Mouse (Mus musculus): ENCODE measurements around the gene Fkbp7. TPM values are rescaled to one million over a fixed set of nuclear protein-coding genes. Genes with fewer than 3 reads are reported as not detected.

Fkbp7 gene
- polyA plus RNA-seq, 1 experiment, result 9.6 TPM

DNA sequence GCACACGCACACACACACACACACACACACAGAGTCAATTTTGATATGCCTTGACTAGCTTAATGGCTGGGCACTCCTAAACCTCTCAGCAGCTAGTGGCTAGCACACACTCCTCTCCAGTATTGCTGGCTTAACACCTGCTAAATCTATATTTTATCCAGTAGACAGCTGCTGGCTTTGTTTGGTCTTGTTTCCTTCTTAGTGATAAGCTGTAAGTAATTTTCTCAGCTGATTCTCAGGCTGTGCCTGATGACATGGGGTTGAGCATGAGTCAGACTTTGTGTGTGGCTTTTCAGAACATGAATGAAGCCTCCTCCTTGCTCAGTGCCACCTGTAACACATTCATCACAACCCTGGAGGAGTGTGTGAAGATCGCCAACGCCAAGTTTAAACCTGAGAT is 14.1 kb upstream of the Fkbp7 start:
- TF ChIP-seq POLR2A (IDR thresholded peaks at IDR 0.05; ENCODE audit: borderline replicate concordance, extremely low read depth, insufficient read depth, insufficient read length, poor library complexity, severe bottlenecking) (no peak), CTCF (IDR thresholded peaks at IDR 0.05; ENCODE audit: borderline replicate concordance, extremely low read depth, insufficient read depth, insufficient read length) (no peak)
- no peak for DNase-seq (ENCODE audit: low read depth)

DNA sequence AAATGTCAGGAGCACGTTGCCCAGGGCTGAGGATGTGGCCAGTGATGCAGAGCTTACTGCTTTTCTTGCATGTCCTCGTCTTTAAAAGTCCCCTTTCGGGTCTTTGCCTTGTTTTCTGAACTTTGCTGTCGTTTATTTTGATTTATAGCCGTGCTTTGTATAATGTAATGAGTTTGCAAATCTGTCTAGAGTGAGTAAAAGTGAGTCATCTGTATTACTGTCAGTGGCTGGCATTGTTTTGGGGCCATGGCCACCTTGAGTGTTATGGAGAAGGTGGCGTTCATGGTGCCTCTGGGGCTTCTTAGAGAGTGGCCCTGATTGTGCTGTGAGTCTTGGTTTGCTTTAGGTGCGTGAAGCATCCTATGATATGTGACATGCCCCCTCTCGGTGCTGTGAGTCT is 9.4 kb upstream of the Fkbp7 start:
- no peak for DNase-seq (ENCODE audit: low read depth)

DNA sequence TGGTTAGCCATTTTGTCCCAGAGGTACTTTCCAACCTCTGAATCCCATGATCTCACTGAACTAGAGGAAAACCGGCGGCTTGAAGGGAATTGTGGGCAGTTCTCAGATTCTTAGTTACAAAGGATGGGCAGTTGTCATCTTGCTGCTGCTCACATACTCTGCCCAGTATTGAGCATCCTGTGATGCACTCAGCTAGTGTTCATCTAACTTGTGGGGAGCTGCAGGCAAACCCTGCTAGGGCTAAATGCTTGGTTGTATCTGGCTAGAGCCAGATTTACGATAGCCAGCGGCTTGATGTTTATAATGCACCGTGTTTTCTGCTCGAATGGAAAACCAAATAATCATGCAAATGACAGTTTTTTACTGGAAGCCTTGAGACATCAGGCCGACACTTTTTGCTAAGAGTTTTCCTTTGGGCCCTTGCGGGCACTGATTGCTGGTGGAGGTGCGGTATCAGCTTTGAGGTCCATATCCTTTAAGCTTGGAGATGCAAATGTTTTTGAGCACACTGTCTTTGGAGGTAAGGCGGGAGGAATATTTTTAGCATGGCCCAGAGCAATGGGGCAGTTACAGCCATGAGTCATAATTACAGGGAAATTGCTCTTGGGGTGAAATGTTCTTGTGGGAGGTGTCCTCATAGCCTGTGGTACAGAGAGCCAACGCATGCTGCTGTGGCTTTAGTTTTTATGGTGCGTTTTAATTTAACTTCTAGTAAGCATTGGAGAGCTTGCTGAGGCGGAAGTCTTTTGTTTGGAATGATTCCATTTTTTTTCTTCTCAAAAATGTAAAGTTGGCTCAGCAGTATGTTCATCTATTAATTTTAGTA is 3.7 kb upstream of the Fkbp7 start:
- peak; percentile 20 for DNase-seq (ENCODE audit: low read depth)
- TF ChIP-seq POLR2A (IDR thresholded peaks at IDR 0.05; ENCODE audit: borderline replicate concordance, extremely low read depth, insufficient read depth, insufficient read length, poor library complexity, severe bottlenecking), result no peak
- no peak for TF ChIP-seq CTCF (IDR thresholded peaks at IDR 0.05; ENCODE audit: borderline replicate concordance, extremely low read depth, insufficient read depth, insufficient read length)

More for the DNA sequence above, 9.4 kb upstream of the Fkbp7 start:
- TF ChIP-seq POLR2A (IDR thresholded peaks at IDR 0.05; ENCODE audit: borderline replicate concordance, extremely low read depth, insufficient read depth, insufficient read length, poor library complexity, severe bottlenecking) (no peak), CTCF (IDR thresholded peaks at IDR 0.05; ENCODE audit: borderline replicate concordance, extremely low read depth, insufficient read depth, insufficient read length) (no peak)

DNA sequence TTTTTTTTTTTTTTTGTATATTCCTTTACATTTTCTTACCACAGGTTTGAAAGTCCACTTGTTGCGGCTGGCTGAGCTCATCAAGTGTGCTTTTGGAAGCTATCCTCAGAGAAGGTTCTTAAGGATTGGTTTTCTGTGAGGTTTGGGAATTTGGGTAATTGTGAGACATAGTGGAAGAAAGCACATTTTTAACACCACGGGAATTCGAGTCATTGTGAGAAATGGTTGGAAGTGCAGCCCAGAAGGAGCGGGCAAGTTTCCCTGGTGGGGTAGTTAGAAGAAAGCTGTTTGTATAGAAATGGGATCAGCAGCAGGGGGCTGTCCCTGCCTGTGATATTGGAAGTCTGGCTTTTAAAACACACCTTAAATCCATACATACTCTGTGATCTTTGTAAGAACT is 3.0 kb upstream of the Fkbp7 start:
- peak; percentile 24 for DNase-seq (ENCODE audit: low read depth)

DNA sequence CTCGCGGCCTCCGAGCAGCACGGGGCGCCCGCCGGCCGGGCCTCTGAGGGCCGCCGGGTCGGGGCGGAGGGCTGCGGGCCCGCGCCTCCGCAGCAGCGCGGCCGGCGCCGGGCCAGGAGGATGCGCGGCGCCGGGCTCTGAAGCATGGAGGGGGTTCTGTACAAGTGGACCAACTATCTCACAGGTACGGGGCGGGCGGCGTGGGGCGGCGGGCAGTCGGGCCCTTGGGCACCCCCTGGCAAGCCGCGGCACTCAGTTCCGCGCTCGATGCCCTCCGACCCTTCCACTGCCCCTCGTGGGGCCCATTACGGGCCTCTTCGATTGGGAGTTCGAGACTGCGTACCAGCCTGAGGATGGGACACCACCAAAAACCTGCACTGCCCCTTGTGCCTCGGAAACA is 2.5 kb upstream of the Fkbp7 start:
- TF ChIP-seq CTCF (IDR thresholded peaks at IDR 0.05; ENCODE audit: borderline replicate concordance, extremely low read depth, insufficient read depth, insufficient read length), result no peak
- TF ChIP-seq POLR2A (IDR thresholded peaks at IDR 0.05; ENCODE audit: borderline replicate concordance, extremely low read depth, insufficient read depth, insufficient read length, poor library complexity, severe bottlenecking), result no peak
- peak; percentile 30 for DNase-seq (ENCODE audit: low read depth)

More for the DNA sequence above, 3.0 kb upstream of the Fkbp7 start:
- TF ChIP-seq POLR2A (IDR thresholded peaks at IDR 0.05; ENCODE audit: borderline replicate concordance, extremely low read depth, insufficient read depth, insufficient read length, poor library complexity, severe bottlenecking) (no peak), CTCF (IDR thresholded peaks at IDR 0.05; ENCODE audit: borderline replicate concordance, extremely low read depth, insufficient read depth, insufficient read length) (no peak)

DNA sequence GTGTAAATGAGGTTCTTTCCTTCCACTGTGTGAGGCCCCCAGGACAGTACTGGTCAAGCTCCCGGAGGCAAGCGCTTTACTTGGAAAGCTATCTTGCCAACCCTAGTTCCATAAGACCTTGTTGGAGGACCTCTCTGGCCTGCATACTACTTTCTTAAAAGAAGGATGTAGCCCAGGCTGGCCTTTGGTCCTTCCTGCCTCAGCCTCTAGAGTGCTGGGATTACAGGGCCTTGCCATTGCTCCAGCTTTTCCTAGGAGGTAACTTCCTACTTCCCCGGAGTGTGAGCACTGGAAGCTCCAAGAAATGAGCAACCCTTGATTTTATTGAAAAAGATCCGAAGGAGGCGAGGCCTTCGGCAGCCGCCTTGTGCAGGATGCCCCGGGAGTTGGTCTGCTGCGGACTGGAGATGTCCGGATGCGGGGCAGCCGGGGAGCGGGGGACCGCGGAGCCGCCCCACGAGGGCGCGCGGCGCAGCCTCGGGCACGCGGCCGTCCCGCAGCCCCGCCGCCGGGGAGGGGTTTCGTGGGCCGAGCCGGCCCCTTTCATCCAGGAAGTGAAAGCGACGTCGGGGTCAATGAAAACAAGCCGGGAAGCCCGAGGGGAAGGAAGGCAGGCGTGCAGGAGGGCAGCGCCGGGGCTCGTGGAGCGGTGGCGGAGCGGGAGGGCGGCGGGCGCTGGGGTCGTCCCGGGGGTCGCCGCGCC is 2.0 kb upstream of the Fkbp7 start, which contains the start of gene Plekha3:
Gene Plekha3 (plus strand): TSS at position 557 of the 703 bp plus-strand sequence.
- no peak for TF ChIP-seq CTCF (IDR thresholded peaks at IDR 0.05; ENCODE audit: borderline replicate concordance, extremely low read depth, insufficient read depth, insufficient read length)
- peak; percentile 49; the same call in 1 of the 2 replicates for TF ChIP-seq POLR2A (IDR thresholded peaks at IDR 0.05; ENCODE audit: borderline replicate concordance, extremely low read depth, insufficient read depth, insufficient read length, poor library complexity, severe bottlenecking)
- DNase-seq (ENCODE audit: low read depth), result peak; percentile 88

DNA sequence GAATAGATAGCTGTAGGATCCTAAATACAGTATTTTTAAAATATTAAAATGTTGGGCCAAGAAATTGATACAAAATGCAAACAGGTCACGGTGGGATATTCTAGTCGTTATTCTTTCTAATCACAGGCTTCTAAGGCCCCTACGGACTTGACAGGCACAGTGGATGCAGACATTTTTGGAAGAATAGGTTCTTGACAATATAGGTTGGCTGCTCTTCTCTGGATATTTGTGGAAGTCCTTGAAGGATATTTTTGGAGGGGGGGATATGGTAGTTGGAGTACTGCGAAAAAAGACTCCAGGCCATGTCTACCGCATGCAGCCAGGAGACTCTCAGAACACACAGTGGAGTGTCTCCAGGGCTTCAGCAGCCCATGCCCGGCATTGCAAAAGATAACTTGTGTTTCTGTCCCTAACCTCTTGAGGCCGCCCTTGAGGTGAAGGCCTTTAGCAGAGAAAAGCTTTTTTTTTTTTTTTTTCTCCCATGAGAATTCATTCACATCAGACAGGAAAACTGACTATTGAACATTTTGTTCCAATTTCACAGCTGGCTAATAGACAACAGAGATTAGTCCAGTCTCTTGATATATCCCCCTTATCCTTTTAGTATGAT is 661 bp upstream of the Fkbp7 start:
- no peak for TF ChIP-seq POLR2A (IDR thresholded peaks at IDR 0.05; ENCODE audit: borderline replicate concordance, extremely low read depth, insufficient read depth, insufficient read length, poor library complexity, severe bottlenecking)
- TF ChIP-seq CTCF (IDR thresholded peaks at IDR 0.05; ENCODE audit: borderline replicate concordance, extremely low read depth, insufficient read depth, insufficient read length), result peak; percentile 23; the same call in 1 of the 2 replicates
- DNase-seq (ENCODE audit: low read depth), result peak; percentile 60

DNA sequence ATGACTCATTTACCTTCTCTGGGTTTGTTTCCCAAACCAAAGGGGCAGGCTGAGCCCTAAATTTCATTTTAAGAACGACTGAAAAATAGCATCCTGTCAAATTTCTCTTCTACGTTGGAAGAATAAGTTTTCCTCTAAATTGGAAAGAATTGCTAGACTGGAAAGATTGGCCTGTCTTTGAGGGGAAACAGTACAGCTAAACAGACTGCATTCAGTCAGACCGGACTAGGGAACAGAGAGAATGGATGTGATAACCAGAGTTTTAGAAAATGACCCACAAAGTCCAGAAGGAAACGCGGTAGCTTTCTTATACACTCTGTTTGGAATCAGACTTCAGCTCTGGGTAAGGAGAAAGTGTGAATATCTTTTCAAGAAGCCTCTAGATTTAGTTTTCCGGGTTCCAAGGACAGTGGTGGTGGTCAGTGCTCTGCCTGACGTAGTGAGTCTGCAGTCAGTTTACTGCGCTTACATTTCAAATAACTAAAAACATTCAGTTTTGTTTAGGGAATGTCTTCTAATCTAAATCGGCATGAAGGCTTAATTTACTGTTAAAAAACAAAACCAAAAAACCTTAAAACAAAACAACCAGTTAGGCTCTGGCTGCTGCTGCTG is 676 bp downstream of the Fkbp7 start:
- TF ChIP-seq POLR2A (IDR thresholded peaks at IDR 0.05; ENCODE audit: borderline replicate concordance, extremely low read depth, insufficient read depth, insufficient read length, poor library complexity, severe bottlenecking) (no peak), CTCF (IDR thresholded peaks at IDR 0.05; ENCODE audit: borderline replicate concordance, extremely low read depth, insufficient read depth, insufficient read length) (no peak)
- DNase-seq (ENCODE audit: low read depth), result no peak

DNA sequence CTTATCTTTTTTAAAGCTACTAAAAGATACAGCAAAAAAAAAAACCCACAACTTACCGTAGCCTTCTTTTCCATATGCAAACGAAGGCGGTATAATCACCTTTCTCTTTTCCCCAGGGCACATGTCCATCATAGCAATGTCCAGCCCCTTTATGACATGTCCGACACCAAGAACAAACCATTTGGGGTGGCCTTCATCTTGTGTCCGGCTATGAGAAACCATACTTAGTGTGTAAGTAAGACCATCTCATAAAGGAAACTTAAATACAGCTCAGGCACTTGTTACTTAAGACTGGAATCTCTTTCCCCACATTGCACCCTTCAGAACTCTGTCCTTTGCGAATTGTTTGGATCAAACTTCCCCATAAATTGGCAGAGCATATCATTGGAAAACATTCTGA is 1.3 kb downstream of the Fkbp7 start:
- TF ChIP-seq CTCF (IDR thresholded peaks at IDR 0.05; ENCODE audit: borderline replicate concordance, extremely low read depth, insufficient read depth, insufficient read length) (no peak), POLR2A (IDR thresholded peaks at IDR 0.05; ENCODE audit: borderline replicate concordance, extremely low read depth, insufficient read depth, insufficient read length, poor library complexity, severe bottlenecking) (no peak)
- DNase-seq (ENCODE audit: low read depth), result no peak

DNA sequence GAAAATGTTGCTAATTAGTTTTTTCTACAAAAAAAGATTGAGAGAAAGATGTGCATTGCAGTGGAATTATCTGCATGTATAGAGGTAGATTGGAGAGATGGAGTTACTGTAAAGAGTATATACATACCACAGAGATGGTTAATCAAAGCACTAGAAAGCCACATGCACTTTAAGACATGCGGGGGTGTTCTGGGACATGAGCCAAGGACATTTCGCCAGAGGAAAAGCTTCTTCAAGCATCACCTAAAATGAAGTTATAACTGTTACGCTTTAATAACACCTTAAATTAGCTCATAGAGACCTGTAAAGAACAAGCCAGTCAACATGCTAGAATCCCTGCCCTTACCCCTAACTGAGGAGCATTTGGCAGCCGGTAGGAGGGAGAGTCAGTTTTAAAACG is 5.7 kb downstream of the Fkbp7 start:
- no peak for DNase-seq (ENCODE audit: low read depth)
- no peak for TF ChIP-seq CTCF (IDR thresholded peaks at IDR 0.05; ENCODE audit: borderline replicate concordance, extremely low read depth, insufficient read depth, insufficient read length)
- TF ChIP-seq POLR2A (IDR thresholded peaks at IDR 0.05; ENCODE audit: borderline replicate concordance, extremely low read depth, insufficient read depth, insufficient read length, poor library complexity, severe bottlenecking), result no peak

DNA sequence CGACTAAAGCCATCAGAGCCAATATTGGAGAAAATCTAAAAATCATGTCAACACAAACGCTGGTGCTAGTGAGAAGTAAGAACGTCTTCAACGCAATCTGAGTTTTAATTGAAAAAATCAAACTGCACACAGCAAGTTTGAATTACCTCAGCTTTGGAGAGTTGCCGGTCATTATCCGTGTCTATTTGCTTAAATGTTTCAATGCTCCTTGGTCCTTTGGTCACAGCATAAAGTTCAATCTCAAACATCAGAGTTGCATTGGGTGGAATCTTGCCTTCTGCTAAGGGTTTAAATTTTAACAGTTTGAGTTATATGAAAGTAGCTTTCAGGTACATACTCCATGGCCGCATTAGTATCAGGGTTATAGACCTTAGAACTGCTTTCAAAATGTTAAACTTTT is 7.4 kb downstream of the Fkbp7 start:
- no peak for DNase-seq (ENCODE audit: low read depth)
- no peak for TF ChIP-seq POLR2A (IDR thresholded peaks at IDR 0.05; ENCODE audit: borderline replicate concordance, extremely low read depth, insufficient read depth, insufficient read length, poor library complexity, severe bottlenecking)
- no peak for TF ChIP-seq CTCF (IDR thresholded peaks at IDR 0.05; ENCODE audit: borderline replicate concordance, extremely low read depth, insufficient read depth, insufficient read length)
